Mouse (Mus musculus) MEL (cell line): ENCODE measurements around the gene Dna2.

ENCODE experiments used
- CTCF ChIP-seq, 3 experiments: IDR thresholded peaks in 2 of 3; conservative IDR thresholded peaks in 1 of 3; 2 replicates each; pipeline ENCODE4 v1.5.1; 2011 to 2012; ENCODE audit warnings: low read length in 3 of 3, low read depth in 2 of 3, mild to moderate bottlenecking in 2 of 3, improper control_type of control experiment in 1 of 3, inconsistent platforms in 1 of 3, mixed read lengths in 1 of 3, moderate library complexity in 1 of 3; ENCODE audit not compliant: control insufficient read depth in 1 of 3, insufficient read depth in 1 of 3, poor library complexity in 1 of 3, severe bottlenecking in 1 of 3
- JUND ChIP-seq: IDR thresholded peaks from 2 replicates; pipeline ENCODE4 v1.6.1; 2011; ENCODE audit warnings: low read depth, mild to moderate bottlenecking, improper control_type of control experiment, low read length
- MYB ChIP-seq: IDR thresholded peaks from 2 replicates; pipeline ENCODE4 v1.6.1; 2011; ENCODE audit warnings: mild to moderate bottlenecking, low read depth, low read length, improper control_type of control experiment
- ZKSCAN1 ChIP-seq: IDR thresholded peaks from 2 replicates; pipeline ENCODE4 v1.6.1; 2012; ENCODE audit warnings: low read depth, mild to moderate bottlenecking, inconsistent platforms, low read length, improper control_type of control experiment, moderate library complexity

DNA sequence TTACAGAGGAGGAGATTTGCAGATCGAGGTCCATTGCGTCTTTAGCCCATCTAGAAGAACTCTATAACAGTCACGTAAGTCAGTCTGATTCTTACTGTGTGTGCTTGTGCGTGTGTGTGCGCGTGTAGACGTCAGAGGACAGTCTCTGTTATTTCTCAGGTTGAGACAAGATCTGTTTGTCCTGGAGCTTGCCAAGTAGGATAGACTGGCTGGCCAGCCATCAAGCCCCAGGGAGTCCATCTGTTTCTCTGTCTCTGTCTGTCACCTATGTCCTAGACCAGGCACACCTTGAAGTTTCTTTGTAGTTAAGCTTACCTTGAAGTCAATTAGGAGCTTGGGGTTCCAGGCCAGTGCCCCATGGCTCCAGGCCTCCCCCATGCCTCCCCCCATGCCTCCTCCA is 17.1 kb downstream of the Dna2 start:
- TF ChIP-seq JUND (no peak), CTCF (IDR thresholded peaks at IDR 0.05 in 2 of 3, conservative IDR thresholded peaks at IDR 0.05 in 1 of 3; ENCODE audit: control insufficient read depth in 1 of 3, insufficient read depth in 1 of 3, low read depth in 2 of 3, low read length in 3 of 3, poor library complexity in 1 of 3, severe bottlenecking in 1 of 3) (no peak), ZKSCAN1 (no peak), MYB (no peak)
